Mouse (Mus musculus) layer of hippocampus, adult 8-10 months (tissue): ENCODE data around the gene Csmd2. TPM values are rescaled to one million over a fixed set of nuclear protein-coding genes. Genes with fewer than 3 reads are reported as not detected.

Source experiments
- DNase-seq, 2 experiments: peaks; one replicate each; pipeline ENCODE4 v3.0.0; 2022; ENCODE audit warnings: low spot score in 2 of 2
- total RNA-seq, 4 experiments: library from RNA; stranded (reverse); gene quantifications; 2 replicates each; pipeline ENCODE4 v1.2.4; 2022

Gene Csmd2
- total RNA-seq: 10 to 100 TPM; 44.2 to 51.5 (median 46.8) TPM

DNA sequence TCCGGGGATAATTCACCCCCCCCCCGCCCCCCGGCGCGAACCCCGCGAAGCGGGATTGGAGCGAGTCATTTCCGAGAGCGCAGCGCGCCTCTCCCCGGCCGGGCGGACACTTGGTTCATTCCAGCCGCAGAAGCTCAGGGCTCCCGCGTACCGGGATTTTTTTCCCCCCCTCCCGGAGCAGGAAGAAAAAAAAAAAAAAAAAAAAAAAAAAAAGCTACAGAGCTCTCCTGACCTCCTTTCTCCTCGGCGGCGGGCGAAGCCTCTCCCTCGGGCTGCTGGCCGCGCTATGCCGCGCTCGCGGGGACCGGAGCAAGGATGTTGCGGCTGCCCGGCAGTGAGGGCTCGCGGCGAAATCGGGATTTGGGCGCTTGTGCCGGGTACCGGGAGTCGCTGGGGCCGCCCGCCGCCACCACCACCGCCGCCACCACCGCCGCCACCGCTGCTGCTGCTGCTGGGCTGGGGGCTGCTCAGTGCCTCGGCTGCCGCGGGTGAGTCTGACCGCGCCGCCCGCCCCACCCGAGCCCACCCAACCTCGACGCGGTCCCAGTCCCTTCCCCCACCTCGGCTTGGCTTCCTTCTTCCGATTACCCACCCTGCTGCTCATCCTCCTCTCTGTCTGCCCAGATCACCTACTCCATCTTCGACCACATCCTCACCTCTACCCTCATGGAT lies at the start of gene Csmd2:
TSS of gene Csmd2 (plus strand) at position 74 of the 672 bp plus-strand sequence.
- DNase-seq: peak in 1 of 2 experiments; percentile 65

DNA sequence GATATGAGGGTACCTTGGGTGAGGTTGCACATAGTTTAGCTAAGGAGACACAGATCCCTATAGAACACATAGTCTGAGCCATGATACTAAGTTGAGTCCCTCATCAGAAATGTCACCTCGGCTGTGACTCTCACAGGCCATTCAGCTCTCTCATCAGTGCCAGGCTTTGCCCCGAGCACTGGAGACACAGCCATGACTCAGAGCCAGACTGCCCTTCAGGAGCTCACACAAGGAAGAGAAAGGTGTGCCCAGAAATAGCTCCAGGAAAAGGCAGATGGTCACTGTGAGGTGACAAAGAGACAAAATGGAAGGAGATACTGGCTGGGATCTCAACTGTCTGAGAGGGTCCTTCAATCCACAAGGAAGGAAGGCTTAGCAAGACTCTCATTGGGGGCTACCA lies 40.0 kb upstream of the Csmd2 start:
- no peak for DNase-seq

DNA sequence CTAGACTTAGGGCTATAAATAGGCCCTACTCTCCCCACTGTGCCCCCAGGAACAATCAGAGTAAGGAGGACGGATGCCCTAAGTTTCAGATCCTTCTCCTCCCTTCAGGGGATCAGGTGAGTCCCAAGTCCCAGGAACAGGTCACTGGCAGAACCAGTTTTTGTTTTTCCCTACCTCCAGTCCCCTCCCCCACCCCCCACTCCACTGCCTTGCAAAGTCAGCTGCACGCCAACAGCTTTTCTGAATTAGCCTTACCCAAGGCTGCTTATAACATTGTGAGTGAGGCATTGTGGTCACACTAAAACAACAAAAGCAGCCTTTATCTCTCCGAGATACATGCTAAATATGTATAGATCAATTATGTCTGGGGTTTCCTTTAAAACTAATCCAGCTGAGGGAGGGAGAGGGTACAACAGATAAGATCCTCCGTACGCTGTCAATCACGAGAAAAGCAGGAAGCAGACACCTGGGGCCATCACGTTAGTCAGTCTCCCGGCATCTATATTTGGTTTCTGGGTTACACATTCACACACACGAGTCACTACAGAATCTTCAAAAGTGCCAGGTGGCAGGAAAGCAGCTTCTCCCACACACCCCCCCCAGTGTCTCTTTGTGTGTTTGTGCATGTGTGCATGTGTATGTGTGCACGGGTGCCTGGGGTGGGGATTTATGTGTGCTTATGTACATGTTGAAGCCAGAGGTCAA lies 34.5 kb upstream of the Csmd2 start:
- DNase-seq: no peak

DNA sequence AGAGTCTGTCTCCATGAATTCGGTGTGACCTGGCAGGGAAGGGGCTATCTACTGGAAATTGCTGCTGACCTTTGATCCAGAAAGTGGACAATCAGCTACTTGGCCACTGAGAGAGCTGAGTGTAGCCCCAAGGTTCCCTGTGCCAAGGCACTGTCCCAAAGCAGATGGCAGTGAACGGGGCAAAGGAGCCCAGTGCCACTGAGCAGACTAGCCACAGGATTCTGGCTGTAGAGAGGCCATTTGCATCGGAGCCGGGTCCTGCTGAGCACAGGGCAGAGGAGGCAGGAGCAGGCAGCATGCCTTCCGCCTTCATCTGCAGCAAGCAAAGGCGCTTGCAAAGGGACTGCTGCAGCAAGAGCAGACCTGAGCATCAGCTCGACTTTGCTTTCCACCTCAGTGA lies 18.6 kb upstream of the Csmd2 start:
- no peak for DNase-seq

DNA sequence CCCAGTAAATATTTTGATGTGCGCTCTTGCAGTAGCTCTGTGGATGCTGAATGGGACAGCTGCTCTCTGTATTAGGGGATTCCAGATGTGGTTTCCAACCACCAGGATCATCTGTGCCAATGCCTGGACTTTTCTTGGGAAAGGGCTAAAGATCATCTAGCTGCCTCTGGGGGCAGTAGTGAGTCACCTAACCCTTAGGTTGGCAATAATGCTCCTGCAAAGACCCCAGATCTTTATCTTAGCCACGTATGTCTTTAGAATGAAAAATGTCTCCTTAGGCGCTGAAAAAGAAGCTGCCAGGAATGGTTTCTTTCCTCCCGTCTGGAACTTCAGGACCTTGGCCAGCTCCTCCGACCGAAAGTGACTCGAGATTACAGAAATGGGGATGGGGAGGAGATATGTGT lies 17.6 kb upstream of the Csmd2 start:
- DNase-seq: no peak

DNA sequence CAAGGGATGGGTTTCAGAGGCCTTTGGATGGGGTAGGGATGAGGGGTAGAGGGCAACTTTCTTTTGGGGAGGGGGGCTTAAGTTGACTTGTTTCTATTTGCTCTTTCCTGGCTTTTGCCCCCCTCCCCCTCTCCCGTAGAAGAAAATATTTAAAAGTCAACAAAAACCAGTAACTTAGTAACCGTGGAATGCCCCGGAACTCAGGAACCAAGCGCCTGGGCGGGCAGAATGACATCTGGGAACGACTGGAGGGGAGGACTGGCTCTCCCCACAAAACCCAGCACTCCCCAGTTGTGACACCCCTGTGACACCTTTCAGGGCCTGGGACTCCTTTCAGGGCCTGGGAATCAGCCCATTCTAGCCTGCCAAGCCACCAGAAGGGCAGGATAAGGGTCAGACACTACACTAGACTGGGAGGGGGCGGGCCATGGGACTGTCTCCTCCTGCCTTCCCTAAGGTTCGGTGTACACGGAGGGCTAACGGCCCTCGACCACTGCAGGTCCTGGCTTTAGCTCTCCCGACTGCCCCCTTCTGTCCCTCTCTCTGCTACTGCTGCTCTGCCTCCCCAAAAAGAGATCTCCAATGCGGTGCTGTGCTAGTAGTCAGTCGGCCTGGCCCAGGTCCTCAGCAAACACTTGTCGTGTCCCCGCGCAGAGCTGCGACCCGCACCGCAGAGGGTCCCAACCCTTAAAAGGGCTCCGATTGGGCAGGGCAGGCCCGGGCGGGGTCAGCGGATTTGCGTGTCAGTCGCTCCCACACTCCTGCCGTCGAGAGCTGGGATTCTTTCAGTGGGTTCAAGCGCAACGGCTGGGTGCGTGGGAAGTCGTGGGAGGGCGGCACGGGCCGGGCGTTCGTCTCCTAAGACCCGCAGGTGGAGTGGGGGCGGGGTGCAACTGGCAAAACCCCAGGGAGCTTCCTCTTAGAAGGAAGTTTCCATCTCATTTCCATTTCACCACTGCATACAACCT lies 16.5 kb upstream of the Csmd2 start, which contains the start of gene CK137956:
TSS of gene CK137956 (minus strand) at position 51 of the 968 bp plus-strand sequence.
- no peak for DNase-seq

DNA sequence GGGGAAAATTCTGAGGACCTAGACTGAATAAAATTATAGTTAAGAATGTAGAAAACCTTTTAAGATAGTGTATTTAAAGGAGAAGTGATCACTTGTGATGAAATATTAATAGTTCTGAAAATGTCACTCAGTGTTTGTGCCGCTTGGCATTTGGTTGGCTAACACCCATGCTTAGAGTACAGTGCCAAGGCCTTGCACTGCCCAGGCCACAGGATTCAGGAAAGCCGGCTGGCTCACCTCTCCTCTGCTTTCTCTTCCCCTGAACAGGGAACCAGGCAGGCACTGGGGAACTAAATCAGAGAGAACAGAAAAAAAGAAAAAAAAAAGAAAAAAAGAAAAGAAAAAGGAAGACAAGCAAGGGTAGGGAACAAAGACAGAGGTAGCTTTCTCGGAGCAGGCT lies 14.7 kb upstream of the Csmd2 start:
- no peak for DNase-seq

DNA sequence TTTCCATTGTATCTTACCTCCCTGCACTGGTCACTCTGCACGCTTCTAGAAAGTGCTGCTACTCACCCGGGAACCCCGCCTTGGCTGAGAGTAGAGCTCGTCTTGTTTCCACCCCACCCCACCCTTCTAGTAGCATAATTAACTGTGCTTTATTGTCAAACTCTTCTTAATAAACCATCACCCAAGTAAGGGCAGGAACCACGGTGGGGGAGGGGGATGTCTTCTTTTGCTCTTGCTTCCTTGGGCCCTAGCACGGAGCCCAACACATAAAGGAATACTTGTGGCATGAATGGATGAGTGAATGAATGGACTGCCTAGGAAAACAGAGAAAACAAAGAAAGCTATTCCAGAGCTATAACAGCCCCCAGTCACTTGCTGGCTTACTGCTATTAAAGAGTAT lies 6.5 kb upstream of the Csmd2 start:
- no peak for DNase-seq

DNA sequence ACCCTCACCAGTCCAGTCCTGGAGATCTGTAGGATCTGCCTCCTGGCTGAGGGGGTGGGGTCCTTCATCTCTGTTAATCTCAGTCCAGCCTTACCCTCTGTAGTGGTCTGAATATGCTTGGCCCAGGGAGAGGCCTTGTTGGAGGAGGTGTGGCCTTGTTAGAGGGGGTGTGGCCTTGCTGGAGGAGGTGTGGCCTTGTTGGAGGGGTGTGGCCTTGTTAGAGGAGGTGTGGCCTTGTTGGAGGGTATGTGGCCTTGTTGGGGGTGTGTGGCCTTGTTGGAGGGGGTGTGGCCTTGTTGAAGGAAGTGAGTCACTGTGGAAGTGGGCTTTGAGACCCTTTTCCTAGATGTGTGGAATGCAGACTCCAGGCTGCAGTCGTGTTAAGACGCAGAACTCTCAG lies 3.2 kb upstream of the Csmd2 start:
- DNase-seq: no peak

DNA sequence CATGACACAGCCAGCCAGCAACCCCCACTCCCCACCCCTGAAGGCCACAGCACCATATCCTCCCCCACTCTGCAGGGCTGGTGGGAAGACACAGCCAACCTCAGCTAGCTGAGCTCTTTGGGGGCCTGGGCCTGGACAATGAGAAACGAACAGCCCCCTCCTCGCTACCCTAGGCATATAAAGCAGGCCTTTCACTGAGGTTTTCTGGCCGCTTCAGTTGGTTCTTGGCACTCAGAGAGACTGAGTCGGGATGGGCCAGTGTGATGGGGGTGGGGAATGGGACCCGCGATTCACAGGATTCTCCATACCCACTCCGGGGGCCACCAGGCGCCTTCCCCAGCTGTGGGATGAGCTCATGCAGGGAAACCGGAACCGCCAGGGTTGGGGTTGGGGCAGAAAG lies 1.8 kb upstream of the Csmd2 start:
- peak; percentile 55 to 67 for DNase-seq

DNA sequence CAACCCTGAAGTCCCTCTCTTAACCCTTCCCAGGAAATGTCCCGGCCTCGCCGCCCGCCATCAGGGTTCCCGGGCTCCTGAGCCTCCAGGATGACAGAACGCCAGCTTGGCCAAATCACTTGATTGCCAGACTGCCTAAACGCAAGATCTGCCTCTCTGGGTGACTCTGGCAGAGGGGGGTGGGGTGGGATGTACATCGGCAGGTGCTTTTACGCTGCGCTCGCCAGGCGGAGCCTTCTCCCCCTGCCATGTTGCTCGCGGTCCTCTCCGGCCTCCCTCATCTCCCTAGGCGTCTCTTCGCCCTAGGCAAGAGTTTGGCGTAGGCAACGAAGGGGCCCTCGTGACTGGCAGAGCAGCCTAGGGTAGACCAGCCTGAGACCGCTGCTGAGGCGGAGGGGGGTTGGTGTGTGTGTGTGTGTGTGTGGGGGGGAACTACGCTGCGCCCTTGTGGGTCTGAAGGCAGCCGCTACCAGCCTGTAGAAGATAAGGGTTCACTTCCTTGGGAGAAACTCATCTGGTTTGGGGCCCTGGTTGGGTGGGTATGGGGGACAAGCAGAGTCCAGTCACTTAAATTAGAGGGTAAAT lies 1.1 kb upstream of the Csmd2 start:
- DNase-seq: peak in 1 of 2 experiments; percentile 30

DNA sequence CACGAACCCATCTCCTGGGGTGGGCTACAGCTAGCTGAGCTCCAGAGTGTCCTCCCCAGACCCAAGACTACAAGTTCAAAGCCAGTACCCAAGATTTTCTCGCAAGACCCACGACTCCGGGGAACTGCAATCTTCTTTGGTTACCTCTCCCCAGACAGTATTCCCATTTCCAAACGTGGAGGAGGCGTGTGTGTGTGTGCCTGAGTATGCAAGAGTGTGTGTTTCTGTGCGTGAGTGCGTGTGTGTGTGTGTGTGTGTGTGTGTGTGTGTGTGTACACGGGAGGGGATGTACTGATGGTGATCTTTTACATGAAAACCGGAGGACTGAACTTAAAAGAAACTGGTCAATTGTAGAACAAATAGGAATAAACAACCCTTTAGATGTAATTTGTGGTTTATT lies 387 bp upstream of the Csmd2 start:
- DNase-seq: no peak

DNA sequence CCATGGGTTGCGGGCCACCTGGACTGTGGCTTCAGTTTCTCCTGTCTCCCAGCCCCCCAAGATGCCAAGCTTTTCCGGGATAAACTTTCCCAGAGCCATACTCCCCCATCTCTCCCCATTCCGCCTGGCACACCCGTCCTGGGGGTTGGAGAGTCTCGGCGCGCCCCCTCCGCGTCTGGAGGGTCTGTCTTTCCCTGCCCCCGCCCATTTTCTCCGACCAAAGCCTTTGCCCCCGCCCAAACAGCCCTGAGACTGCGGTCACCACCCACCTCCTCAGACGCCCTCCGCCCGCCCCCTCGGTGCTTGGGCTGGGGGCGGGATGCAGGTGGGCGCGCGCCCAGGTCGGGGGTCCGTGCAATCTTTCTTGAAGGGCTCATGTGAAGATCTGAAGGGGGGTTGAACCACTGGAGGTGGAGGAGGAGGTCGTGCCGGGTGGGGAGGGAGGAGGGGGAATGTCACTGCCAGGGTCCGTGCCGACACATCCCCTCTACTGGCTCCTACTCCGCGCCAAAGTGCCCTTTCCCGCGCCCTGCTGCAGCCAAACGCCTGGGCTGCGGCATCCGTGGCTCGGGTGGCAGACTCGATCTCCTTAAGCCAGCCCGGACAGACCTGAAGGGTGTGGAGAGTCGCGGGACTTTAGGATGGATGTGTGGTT lies 996 bp downstream of the Csmd2 start:
- no peak for DNase-seq

DNA sequence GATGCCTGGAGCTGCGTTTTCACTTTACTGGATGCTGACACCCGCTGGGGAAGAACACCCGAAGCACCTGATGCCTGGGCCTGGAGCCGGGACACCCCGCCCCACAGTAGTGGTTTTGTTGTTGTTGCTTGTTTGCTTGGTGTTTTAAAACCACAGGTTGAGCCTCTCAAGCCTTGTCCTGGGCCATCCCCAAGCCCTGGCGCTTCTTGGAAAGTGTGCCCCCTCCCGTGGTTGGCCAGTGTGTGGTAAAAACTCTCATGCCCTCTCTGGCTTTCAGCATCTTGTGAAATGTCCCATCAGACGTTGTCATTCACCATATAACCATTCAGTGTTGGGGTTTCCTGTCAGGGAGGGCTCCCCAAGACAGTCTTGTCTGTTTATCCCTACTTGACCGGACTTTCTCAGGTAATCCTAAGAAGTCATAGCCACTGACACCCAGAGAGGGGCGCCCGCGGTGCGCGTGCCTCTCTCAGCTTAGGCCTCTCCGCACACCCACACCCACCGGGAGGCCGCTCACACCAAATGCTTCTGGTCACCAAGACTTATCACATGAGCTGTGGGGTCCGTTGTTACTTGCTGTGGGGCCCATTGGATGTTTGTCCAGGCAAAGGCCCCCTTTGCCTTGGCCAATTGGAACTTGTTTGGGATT lies 1.8 kb downstream of the Csmd2 start:
- DNase-seq: peak; percentile 42 to 58

DNA sequence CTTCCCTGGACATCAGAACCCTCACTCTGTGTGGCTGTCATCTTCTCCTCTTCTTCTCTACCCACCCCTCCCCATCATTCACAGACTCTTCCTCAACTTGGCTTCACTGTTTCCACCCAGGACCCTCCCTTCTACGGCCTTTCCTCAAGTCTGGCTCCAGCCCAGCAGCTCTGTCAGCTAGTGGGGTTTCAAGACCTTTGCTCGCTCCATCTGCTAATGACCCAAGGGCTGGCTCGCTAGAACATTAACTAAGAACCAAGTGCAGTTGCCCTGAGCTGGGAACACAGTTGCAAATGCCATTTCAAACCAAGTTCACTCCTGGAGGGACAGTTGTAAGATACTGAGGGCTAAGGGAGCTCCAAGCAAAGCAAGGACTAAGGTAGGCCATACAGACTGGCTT lies 11.6 kb downstream of the Csmd2 start:
- DNase-seq: no peak

DNA sequence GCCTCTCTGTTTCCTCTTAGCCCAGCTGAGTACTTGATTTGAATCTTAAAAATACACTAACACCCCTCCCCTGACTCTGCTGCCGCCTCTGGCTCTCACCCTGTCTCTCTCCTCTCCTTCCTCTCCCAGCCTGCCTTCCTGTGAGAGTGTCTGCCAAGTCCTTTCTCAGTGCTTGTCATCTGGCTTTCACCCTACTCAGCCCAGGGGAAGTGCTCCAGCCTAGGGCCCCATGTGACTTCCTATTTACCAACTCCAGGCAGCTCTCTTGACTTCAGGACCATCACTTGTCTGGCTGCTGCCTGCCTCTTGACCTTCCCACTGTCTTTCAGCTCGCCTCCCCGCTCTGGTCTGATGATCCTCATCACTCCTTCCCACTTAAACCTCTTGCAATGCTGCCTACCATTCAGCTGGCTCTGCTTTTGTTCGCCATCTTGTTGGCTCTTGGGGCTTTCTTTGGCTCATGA lies 15.0 kb downstream of the Csmd2 start:
- DNase-seq: no peak

DNA sequence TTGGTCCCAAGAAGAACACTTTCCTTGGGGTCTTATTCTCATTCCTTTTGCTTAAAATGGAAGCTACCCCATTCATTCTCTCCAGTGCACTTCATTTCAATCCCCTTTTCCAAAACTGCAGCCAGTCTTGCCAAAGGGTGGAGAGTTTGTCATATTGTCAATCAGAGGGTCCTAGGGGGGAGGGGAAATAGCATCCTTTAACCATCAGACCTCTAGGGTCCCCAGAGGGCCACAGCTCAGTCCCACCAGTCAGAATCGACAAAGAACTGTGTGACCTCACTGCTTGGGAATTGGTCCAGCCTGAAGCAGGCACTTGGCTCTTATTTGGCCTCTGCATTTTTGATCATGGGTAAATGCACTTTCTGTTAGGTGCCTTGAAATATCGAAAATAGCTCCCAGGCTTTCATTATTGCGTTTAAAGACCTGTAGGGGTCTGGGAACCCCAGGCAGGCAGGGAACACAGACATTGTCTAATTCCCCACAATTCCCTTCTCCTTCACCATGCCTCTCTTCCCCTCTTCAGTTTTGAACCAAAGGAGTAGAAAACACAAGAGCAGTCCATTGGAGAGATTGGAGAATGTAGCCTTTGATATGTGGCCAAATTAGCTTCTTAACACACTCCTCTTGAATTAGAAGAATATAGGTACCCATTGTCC lies 17.3 kb downstream of the Csmd2 start:
- DNase-seq: no peak

DNA sequence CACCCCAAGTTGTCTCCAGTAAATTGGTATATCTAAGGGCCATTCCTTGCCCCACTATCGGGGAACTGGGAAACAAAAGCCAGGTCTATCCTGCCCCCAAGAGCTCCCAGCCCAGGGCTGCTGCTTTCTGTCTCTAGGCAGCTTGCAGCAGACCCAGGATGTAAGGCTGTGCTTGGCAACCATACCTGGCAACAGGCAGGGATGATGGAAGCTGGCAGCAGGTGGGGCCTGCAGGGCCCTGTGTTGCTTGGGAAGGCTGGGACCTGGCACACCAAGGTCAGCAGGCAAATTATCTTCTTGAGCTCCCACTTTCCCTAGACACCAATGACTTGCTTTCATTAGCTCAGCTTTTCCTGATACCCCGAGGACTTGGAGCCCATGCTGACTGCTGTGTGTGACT lies 31.8 kb downstream of the Csmd2 start:
- DNase-seq: peak in 1 of 2 experiments; percentile 28

DNA sequence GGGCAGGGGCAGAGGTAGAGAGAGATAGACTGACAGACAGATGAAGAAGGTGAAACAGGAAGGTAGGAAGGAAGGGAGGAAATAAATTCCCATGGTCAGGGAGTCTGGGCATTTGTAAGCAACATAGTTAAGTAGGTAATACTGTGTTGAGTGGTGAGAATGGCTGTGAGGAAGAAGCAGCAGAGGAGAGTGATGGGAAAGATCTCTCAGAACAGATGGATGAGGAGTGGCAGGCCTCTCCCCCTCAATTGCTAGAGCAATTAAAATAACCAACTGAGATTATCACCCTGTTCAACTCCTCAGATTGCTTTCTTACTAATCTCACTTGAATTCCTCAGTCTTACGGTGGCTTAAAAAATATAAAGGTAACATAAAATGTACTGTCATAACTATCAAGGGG lies 40.6 kb downstream of the Csmd2 start:
- no peak for DNase-seq

DNA sequence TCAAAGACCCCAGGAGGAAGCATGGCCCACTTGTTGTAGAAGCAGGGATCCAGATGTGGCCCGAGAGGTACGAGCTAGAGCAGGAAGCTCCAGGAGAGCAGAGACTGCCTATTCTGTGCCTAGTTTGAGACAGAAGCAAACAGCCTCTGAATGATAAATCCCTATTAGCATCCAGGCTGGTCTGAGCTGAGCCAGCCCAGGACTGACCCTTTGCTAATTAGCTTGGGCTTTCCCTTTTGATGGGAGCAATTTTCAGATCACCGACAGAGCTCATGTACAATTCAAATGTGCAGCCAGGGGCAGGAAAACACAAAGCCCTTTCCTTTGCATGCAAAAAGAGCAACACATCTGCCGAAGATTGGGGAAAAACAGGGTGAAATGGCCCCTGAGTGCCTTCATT lies 54.2 kb downstream of the Csmd2 start:
- no peak for DNase-seq
